Mouse (Mus musculus): ENCODE measurements at regions not wholly inside any gene's neighbourhood (a gene's known extent, or its start where the extent isn't known, plus 50 kb on each side); places are given as distances from the start of the nearest gene placed in this dataset.

- no peak for TF ChIP-seq CTCF (IDR thresholded peaks at IDR 0.05)
- Histone ChIP-seq H3K4me1 (ENCODE audit: insufficient read depth, low read length) (no peaks in the 10 kb centered on the region), H3K4me3 (ENCODE audit: low read depth, low read length) (no peak overlapping the region), H3K9ac (replicated peaks; ENCODE audit: low read length, poor library complexity, severe bottlenecking) (no peak overlapping the region), H3K27ac (ENCODE audit: low read depth, low read length) (no peak overlapping the region), H3K27me3 (ENCODE audit: insufficient read depth, low read length) (no peaks in the 10 kb centered on the region), H3K9me3 (ENCODE audit: low read length) (no peaks in the 10 kb centered on the region), H3K36me3 (ENCODE audit: insufficient read depth, low read length) (no peaks in the 10 kb centered on the region), H3K4me2 (ENCODE audit: low read depth, low read length, poor library complexity, severe bottlenecking) (no peak overlapping the region)
- DNase-seq (ENCODE audit: low spot score): peak; percentile 74
- 80% methylated on average over 9 of the region's 9 CpGs for WGBS
- ATAC-seq (ENCODE audit: low FRiP score): no peak
Observed at GRCm38 (mm10) chr16:5829071-5829470, 56.1 kb upstream of the Rbfox1 start.

- H3K4me1 ChIP-seq (ENCODE audit: insufficient read depth, low read length): no peaks in the 10 kb centered on the region
- H3K9me3 ChIP-seq (ENCODE audit: low read length): no peaks in the 10 kb centered on the region
- no peak for TF ChIP-seq CTCF (IDR thresholded peaks at IDR 0.05)
- no peaks in the 10 kb centered on the region for H3K36me3 ChIP-seq (ENCODE audit: insufficient read depth, low read length)
- 63% methylated on average over 1 of the region's 1 CpGs for WGBS
- no peak overlapping the region for H3K4me3 ChIP-seq (ENCODE audit: low read depth, low read length)
- no peak overlapping the region for H3K27ac ChIP-seq (ENCODE audit: low read depth, low read length)
- H3K4me2 ChIP-seq (ENCODE audit: low read depth, low read length, poor library complexity, severe bottlenecking): no peak overlapping the region
- ATAC-seq (ENCODE audit: low FRiP score) (no peak), DNase-seq (ENCODE audit: low spot score) (no peak)
- no peak overlapping the region for H3K9ac ChIP-seq (replicated peaks; ENCODE audit: low read length, poor library complexity, severe bottlenecking)
- no peaks in the 10 kb centered on the region for H3K27me3 ChIP-seq (ENCODE audit: insufficient read depth, low read length)
Observed at GRCm38 (mm10) chr16:5823316-5823715, 61.8 kb upstream of the Rbfox1 start.

- H3K36me3 ChIP-seq (ENCODE audit: insufficient read depth, low read length): no peaks in the 10 kb centered on the region
- WGBS: 27% methylated on average over 3 of the region's 3 CpGs
- H3K4me2 ChIP-seq (ENCODE audit: low read depth, low read length, poor library complexity, severe bottlenecking): no peak overlapping the region
- H3K4me3 ChIP-seq (ENCODE audit: low read depth, low read length): no peak overlapping the region
- no peak for TF ChIP-seq CTCF (IDR thresholded peaks at IDR 0.05)
- ATAC-seq (ENCODE audit: low FRiP score) (no peak), DNase-seq (ENCODE audit: low spot score) (no peak)
- H3K27me3 ChIP-seq (ENCODE audit: insufficient read depth, low read length): no peaks in the 10 kb centered on the region
- no peak overlapping the region for H3K27ac ChIP-seq (ENCODE audit: low read depth, low read length)
- H3K9ac ChIP-seq (replicated peaks; ENCODE audit: low read length, poor library complexity, severe bottlenecking): no peak overlapping the region
- no peaks in the 10 kb centered on the region for H3K4me1 ChIP-seq (ENCODE audit: insufficient read depth, low read length)
- no peaks in the 10 kb centered on the region for H3K9me3 ChIP-seq (ENCODE audit: low read length)
Observed at GRCm38 (mm10) chr16:5817166-5817565, 68.0 kb upstream of the Rbfox1 start.

GRCm38 (mm10) chr16:5812245-5812820 is 72.8 kb upstream of the Rbfox1 start:
- Histone ChIP-seq H3K36me3 (ENCODE audit: insufficient read depth, low read length) (no peaks in the 10 kb centered on the region), H3K27me3 (ENCODE audit: insufficient read depth, low read length) (no peaks in the 10 kb centered on the region), H3K9ac (replicated peaks; ENCODE audit: low read length, poor library complexity, severe bottlenecking) (no peak overlapping the region), H3K9me3 (ENCODE audit: low read length) (no peaks in the 10 kb centered on the region), H3K4me1 (ENCODE audit: insufficient read depth, low read length) (no peaks in the 10 kb centered on the region), H3K4me2 (ENCODE audit: low read depth, low read length, poor library complexity, severe bottlenecking) (no peak overlapping the region), H3K27ac (ENCODE audit: low read depth, low read length) (no peak overlapping the region), H3K4me3 (ENCODE audit: low read depth, low read length) (no peak overlapping the region)
- TF ChIP-seq CTCF (IDR thresholded peaks at IDR 0.05): no peak
- WGBS: 73% methylated on average over 2 of the region's 2 CpGs
- ATAC-seq (ENCODE audit: low FRiP score): no peak
- DNase-seq (ENCODE audit: low spot score): no peak

GRCm38 (mm10) chr16:5811654-5811992 is 73.5 kb upstream of the Rbfox1 start:
- H3K36me3 ChIP-seq (ENCODE audit: insufficient read depth, low read length): no peaks in the 10 kb centered on the region
- ATAC-seq (ENCODE audit: low FRiP score) (no peak), DNase-seq (ENCODE audit: low spot score) (no peak)
- no peaks in the 10 kb centered on the region for H3K4me1 ChIP-seq (ENCODE audit: insufficient read depth, low read length)
- no peak overlapping the region for H3K27ac ChIP-seq (ENCODE audit: low read depth, low read length)
- H3K9me3 ChIP-seq (ENCODE audit: low read length): no peaks in the 10 kb centered on the region
- WGBS: 31% methylated on average over 2 of the region's 2 CpGs
- H3K4me2 ChIP-seq (ENCODE audit: low read depth, low read length, poor library complexity, severe bottlenecking): no peak overlapping the region
- TF ChIP-seq CTCF (IDR thresholded peaks at IDR 0.05): no peak
- H3K9ac ChIP-seq (replicated peaks; ENCODE audit: low read length, poor library complexity, severe bottlenecking): no peak overlapping the region
- H3K27me3 ChIP-seq (ENCODE audit: insufficient read depth, low read length): no peaks in the 10 kb centered on the region
- no peak overlapping the region for H3K4me3 ChIP-seq (ENCODE audit: low read depth, low read length)

GRCm38 (mm10) chr16:5810986-5811653 is 74.0 kb upstream of the Rbfox1 start:
- Histone ChIP-seq H3K36me3 (ENCODE audit: insufficient read depth, low read length) (no peaks in the 10 kb centered on the region), H3K4me2 (ENCODE audit: low read depth, low read length, poor library complexity, severe bottlenecking) (no peak overlapping the region), H3K9me3 (ENCODE audit: low read length) (no peaks in the 10 kb centered on the region), H3K4me3 (ENCODE audit: low read depth, low read length) (no peak overlapping the region), H3K9ac (replicated peaks; ENCODE audit: low read length, poor library complexity, severe bottlenecking) (no peak overlapping the region), H3K4me1 (ENCODE audit: insufficient read depth, low read length) (no peaks in the 10 kb centered on the region), H3K27me3 (ENCODE audit: insufficient read depth, low read length) (no peaks in the 10 kb centered on the region), H3K27ac (ENCODE audit: low read depth, low read length) (no peak overlapping the region)
- no peak for TF ChIP-seq CTCF (IDR thresholded peaks at IDR 0.05)
- peak; percentile 64 for DNase-seq (ENCODE audit: low spot score)
- 41% methylated on average over 10 of the region's 10 CpGs for WGBS
- ATAC-seq (ENCODE audit: low FRiP score): no peak
